Mouse (Mus musculus): Measurements from ENCODE around the gene Bcam.

DNA sequence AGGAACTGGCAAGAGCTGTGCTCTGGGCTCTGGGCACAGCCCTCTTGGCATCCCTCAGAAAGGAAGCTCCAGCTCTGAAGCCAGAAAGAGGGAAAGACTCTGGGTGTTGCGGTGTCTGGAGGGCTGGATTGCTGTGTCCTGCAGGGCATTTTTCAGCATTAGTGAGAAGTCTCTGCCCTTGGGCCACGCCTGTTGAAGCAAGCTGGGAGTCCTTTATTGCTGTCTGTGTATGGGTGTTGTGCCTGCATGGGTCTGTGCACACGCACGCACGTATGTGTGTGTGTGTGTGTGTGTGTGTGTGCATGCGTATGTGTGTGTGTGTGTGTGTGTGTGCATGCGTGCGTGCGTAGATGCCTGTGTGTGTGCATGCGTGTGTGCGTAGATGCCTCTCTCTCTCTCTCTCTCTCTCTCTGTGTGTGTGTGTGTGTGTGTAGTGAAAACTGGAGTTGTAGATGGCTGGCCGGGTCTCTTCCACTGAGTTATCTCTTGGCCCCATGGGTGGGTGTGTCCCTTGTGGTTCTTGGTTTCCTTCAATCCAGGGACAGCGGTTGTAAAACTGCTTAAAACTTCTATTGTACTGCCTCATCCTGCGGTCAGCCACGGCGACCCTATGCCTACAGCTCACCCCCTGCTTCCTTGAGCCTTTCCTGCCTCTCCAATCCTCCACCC is 34.3 kb downstream of the Bcam start:
- TF ChIP-seq CTCF (IDR thresholded peaks at IDR 0.05) (no peak), POLR2A (IDR thresholded peaks at IDR 0.05; ENCODE audit: insufficient read depth, low read depth, low read length) (no peak)

Data from heart, adult 2 months (tissue).